Comparison of ENCODE assay signal across 10 mouse cellular contexts in genomic region chr12:89331474-89332263, GRCm38 (mm10).
A peak's percentile ranks its signal among the peaks of the same experiment; 100 is the strongest.
DNase-seq lines count a peak whose midpoint lies in the region; ATAC-seq and TF ChIP-seq lines count a peak whose summit lies in the region.
"Had no signal": no experiment of that assay in that cellular context is flagged by ENCODE, and none has a peak within 500 bp of the region (broad histone marks: within the 10 kb centered on the region; RNA-seq: fewer than 3 reads in every experiment).

No protein-coding gene starts in this region.

- intact Hi-C loops in gastrocnemius, adult 2 months (cut with DNase I): no loop called here

- no peak overlapping the region for H3K27ac ChIP-seq in gastrocnemius, adult 2 months

- ATAC-seq in frontal cortex, adult (ENCODE audit: low TSS enrichment): peak; percentile 95

- TF ChIP-seq CTCF in brain, embryonic 14.5 days (IDR thresholded peaks at IDR 0.05; ENCODE audit: borderline replicate concordance, extremely low read depth, insufficient read depth, insufficient read length): peak; percentile 36; the same call in 1 of the 2 replicates
- no peak for TF ChIP-seq CTCF in gastrocnemius, adult 2 months (IDR thresholded peaks at IDR 0.05)

- no peak for TF ChIP-seq POLR2A in brain, embryonic 14.5 days (IDR thresholded peaks at IDR 0.05; ENCODE audit: borderline replicate concordance, extremely low read depth, insufficient read depth, insufficient read length, poor library complexity, severe bottlenecking)

- DNase-seq in frontal cortex, postnatal 25 days (ENCODE audit: low spot score in 2 of 2): no peak
- peak; percentile 6 for DNase-seq in 3T3-L1 (ENCODE audit: low read depth, low spot score)
- peak; percentile 32 for DNase-seq in brain, embryonic 14.5 days (ENCODE audit: low read depth)
- DNase-seq in layer of hippocampus, postnatal 14 days (ENCODE audit: low spot score in 2 of 2): peak; percentile 14 to 54
- no peak for DNase-seq in spleen, postnatal 4 days (ENCODE audit: low spot score in 2 of 2)
- no peak for DNase-seq in kidney, adult 18-20 months
- no peak for DNase-seq in gastrocnemius, adult 2 months
- DNase-seq: cerebellum, adult 8-10 months; heart, postnatal 10 days had no signal

- no peak overlapping the region for H3K4me3 ChIP-seq in gastrocnemius, adult 2 months

Comparison
In these comparisons a context has a peak if more than half of its experiments do, and no peak if none do; other contexts are left out.
1. DNase-seq: peak in 3T3-L1 (single experiment), brain, embryonic 14.5 days (single experiment) and layer of hippocampus, postnatal 14 days (2 of 2); none in frontal cortex, postnatal 25 days (0 of 2), spleen, postnatal 4 days (0 of 2), kidney, adult 18-20 months (single experiment) and gastrocnemius, adult 2 months (single experiment).